Mouse (Mus musculus) spleen, adult 2 months (tissue): ENCODE results near the gene Porcn.

Source experiments
- CTCF ChIP-seq: fragments of 200-500 bp; IDR thresholded peaks from 2 replicates; pipeline ENCODE4 v1.5.1; 2011; ENCODE audit warnings: mild to moderate bottlenecking, inconsistent platforms; ENCODE audit not compliant: insufficient read depth, insufficient read length, insufficient replicate concordance; ENCODE audit errors: extremely low read depth
- POLR2A ChIP-seq: fragments of 200-500 bp; IDR thresholded peaks from 2 replicates; pipeline ENCODE4 v1.6.1; 2011; ENCODE audit warnings: low read depth, low read length, inconsistent platforms

GRCm38 (mm10) chrX:8203105-8203504 lies 3.2 kb downstream of the Porcn start:
- TF ChIP-seq CTCF, result no peak
- TF ChIP-seq POLR2A, result no peak
